Mouse (Mus musculus): ENCODE data around the gene Ferd3l. TPM values are rescaled to one million over a fixed set of nuclear protein-coding genes. Genes with fewer than 3 reads are reported as not detected.

Gene Ferd3l
- polyA plus RNA-seq (2015; fragmentation: Nextera tagmentation; extraction: Ambion mirVana), result not detected in 2 replicates

DNA sequence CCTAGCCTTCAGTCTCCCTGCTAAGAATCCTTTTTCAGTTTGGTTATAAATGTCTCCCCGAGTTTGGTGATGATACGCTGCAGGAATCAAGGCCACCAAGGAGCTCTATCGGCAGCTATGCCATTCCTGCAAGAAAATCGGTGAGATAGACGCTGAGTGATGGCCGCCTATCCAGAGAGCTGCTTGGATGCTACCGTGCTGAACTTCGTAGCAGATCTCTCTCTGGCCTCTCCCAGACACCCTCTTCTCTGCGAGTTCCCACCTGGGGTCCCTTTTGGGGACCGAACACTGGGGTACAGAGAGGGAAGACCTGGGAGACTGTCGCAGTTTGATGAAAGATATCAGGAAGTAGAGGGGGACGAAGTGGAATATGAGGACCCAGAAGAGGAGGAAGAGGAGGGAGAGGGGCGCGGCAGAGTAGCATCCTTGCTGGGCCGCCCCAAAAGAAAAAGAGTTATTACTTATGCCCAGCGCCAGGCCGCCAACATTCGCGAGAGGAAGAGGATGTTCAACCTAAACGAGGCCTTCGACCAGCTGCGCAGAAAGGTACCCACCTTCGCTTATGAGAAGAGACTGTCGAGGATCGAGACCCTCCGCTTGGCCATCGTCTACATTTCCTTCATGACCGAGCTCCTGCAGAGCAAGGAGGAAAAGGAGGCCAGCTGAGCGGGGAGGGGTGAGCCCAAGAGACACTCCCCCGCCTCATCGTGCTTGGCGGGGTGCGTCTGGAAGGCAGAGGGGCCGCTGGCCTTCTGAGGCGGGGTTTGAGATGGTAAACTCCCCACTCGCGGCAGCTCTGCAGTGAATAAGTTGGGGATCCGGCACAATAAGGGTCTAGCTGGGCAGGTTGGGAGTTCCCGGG lies at the start of gene Ferd3l:
Ferd3l (plus strand) TSS at position 95 of the 862 bp plus-strand sequence.

DNA sequence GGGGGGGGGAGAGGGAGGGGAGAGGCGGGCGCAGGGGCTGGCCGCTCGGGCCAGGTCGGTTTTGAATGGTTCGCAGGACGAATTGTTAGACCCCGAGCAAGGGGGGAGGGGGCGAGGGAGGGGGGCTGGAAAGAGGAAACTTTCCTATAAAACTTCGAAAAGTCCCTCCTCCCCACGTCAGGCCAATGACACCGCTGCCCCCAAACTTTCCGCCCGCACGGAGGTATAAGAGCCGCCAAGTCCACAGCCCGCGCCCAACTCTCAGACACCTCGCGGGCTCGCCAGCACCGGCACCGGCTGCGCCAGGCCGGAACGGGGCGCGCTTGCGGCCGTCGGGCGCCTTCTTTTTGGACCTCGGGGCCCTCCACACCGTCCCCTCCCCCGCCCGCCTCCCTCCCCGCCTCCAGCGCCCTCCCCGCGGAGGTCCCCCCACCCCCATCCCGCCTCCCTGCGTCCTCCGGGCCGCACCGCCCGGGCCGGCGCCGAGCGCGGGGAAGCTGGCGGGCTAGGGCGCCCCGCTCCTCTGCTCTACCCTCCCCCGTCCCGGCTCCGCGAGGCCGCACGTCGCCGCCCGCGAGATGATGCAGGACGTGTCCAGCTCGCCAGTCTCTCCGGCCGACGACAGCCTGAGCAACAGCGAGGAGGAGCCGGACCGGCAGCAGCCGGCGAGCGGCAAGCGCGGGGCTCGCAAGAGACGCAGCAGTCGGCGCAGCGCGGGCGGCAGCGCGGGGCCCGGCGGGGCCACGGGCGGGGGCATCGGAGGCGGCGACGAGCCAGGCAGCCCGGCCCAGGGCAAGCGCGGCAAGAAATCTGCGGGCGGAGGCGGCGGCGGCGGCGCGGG lies 29.4 kb downstream of the Ferd3l start, which contains the start of gene Twist1:
Twist1 (plus strand) TSS at position 272 of the 841 bp plus-strand sequence.

Other genes with a start within 250 kb of the Ferd3l start
- gene Twist1, start 29.2 kb downstream of the Ferd3l start, polyA plus RNA-seq (2015; fragmentation: Nextera tagmentation; extraction: Ambion mirVana), result 0.64 and 0.89 TPM in 2 replicates